Mouse (Mus musculus) cortical plate, adult 2 months (tissue): ENCODE results near the gene Zmynd8. TPM values are rescaled to one million over a fixed set of nuclear protein-coding genes. Genes with fewer than 3 reads are reported as not detected.

Source experiments
- H3K27ac ChIP-seq: fragments of 200-500 bp; 2 replicates; pipeline ENCODE4 v1.5.1; 2012; ENCODE audit warnings: low read length, control low read depth, inconsistent platforms; ENCODE audit not compliant: insufficient read depth
- H3K4me1 ChIP-seq: fragments of 200-500 bp; 2 replicates; pipeline ENCODE4 v1.6.1; 2011; ENCODE audit warnings: low read length; ENCODE audit not compliant: control insufficient read depth, insufficient read depth
- H3K4me3 ChIP-seq: fragments of 200-500 bp; 2 replicates; pipeline ENCODE4 v1.5.1; 2011; ENCODE audit warnings: mild to moderate bottlenecking, low read length, control low read depth; ENCODE audit not compliant: insufficient read depth
- CTCF ChIP-seq: fragments of 200-500 bp; IDR thresholded peaks from 2 replicates; pipeline ENCODE4 v1.5.1; 2011; ENCODE audit warnings: mild to moderate bottlenecking, control low read depth, low read length; ENCODE audit not compliant: insufficient read depth; ENCODE audit errors: extremely low read depth
- POLR2A ChIP-seq: fragments of 200-500 bp; IDR thresholded peaks from 2 replicates; pipeline ENCODE4 v1.6.1; 2011; ENCODE audit warnings: mild to moderate bottlenecking, low read length, control low read depth; ENCODE audit not compliant: insufficient read depth; ENCODE audit errors: extremely low read depth
- polyA plus RNA-seq: library from polyadenylated mRNA; depleted of rRNA; stranded (reverse); fragments of >200 nt; gene quantifications from 2 replicates; pipeline ENCODE4 v1.2.3, GENCODE M21; 2012

Gene Zmynd8
- polyA plus RNA-seq, 1 experiment = 90.5 TPM

DNA sequence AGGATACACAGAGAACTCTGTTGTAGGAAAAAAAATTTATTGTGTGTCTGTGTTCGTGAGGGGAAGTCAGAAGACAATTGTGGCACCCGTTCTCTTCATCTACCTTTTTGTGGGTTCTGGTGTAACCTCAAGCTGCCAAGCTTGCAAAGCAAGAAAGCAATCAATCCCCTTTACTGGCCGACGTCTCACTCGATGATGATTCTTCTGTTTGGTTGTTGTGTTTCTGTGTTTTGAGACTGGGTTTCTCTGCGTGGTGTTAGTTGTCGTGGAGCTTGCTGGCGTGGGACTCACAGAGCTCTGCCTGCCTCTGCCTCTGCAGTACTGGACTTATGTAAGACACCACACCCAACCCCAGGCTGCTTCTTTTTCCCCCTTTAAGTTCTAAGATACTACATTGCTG lies 24.9 kb upstream of the Zmynd8 start:
- TF ChIP-seq POLR2A (no peak), CTCF (no peak)
- H3K4me1 ChIP-seq = no peaks in the 10 kb centered on the region
- H3K27ac ChIP-seq = no peak overlapping the region
- H3K4me3 ChIP-seq = no peak overlapping the region

DNA sequence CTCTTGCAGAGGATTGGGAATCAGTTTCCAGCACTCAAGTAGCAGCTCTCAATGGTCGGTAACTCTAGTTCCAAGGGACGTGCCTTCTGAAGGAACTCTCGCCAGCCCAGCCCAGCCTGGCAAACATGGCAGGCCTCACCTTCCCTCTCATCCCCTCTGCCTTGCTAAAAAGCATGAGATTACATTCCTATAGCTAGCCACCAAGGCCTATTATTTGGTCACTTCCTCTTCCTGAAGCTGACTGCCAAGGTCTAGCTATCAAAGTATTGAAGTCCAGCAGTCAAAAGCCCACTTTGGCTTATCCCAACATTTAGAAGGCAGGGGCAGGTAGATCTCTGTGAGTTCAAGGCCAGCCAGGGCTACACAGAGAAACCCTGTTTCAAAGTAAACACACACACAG lies 24.2 kb upstream of the Zmynd8 start:
- TF ChIP-seq CTCF = no peak
- no peak for TF ChIP-seq POLR2A
- Histone ChIP-seq H3K27ac (no peak overlapping the region), H3K4me1 (no peaks in the 10 kb centered on the region), H3K4me3 (no peak overlapping the region)

DNA sequence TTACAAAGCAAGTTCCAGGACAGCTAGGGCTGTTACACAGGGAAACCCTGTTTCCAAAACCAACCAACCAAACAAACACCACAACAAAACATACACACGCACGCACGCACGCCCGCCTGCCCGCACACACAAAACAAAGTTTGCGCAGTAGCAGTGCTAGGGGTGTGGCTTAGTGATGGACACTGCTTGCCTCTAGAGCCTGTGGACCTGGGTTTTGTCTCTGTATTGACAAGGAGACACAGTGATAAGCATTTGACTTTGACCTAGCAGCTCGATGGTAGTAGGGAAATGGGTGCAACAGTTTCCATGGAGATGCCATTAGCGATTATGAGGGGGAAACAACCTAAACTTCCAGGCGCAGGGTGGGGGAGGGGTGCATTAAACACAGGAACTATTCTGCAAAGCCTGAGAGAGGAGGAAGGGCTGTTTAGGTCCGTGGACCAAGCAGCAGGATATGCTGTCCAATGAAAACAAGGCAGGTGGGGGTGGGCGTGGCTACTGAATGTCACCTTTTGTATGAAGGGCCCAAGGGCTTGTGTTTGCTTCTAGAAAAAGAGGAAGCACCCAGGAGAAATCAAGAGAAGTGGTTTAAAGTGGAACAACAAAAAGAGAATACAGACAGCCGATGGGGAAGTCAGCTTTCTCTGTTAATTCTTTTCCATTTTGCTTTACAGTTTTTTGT lies 23.4 kb upstream of the Zmynd8 start:
- Histone ChIP-seq H3K4me3 (no peak overlapping the region), H3K4me1 (no peaks in the 10 kb centered on the region), H3K27ac (no peak overlapping the region)
- no peak for TF ChIP-seq POLR2A
- TF ChIP-seq CTCF = no peak

DNA sequence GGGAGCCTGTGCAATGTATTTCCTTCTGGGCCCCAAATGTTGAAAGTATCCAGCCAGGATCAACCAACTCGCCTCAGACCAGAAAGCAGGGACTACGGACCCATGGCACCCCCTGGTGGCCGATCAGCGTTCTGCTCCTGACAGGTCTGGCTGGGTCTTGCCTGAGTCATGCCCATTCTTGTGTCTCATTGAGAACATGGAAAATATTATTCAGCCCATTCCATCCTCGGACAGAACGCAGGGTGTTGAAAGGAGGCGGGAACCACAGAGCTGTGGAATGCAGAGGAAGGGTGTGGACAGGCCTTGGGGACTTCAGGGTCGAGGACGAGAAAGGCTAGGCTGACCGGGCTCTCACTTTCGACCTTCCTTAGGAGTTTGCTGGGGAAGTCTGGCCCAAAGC lies 15.5 kb upstream of the Zmynd8 start:
- no peak overlapping the region for H3K4me3 ChIP-seq
- TF ChIP-seq CTCF = peak; percentile 97
- TF ChIP-seq POLR2A = no peak
- H3K27ac ChIP-seq = no peak overlapping the region
- H3K4me1 ChIP-seq = no peaks in the 10 kb centered on the region

DNA sequence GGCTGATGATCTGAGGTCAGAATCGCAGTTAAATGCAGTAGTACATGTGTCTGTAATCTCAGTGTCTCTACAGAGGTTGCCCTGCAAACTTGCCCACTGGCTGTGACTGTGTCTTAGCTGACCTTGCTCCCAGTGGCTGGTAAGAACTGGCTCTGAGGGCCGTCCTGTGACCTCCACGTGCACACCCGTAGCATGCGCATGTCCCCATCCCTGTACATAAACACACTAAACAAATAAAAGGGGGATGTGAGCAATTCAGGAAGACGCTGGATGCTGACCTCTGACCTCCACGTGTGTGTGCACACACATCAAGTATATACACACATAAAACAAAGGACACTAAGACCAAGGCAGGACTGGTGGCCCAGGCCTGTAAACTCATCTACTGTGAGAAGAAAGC lies 14.3 kb upstream of the Zmynd8 start:
- no peak for TF ChIP-seq POLR2A
- no peak for TF ChIP-seq CTCF
- H3K4me3 ChIP-seq = no peak overlapping the region
- no peaks in the 10 kb centered on the region for H3K4me1 ChIP-seq

DNA sequence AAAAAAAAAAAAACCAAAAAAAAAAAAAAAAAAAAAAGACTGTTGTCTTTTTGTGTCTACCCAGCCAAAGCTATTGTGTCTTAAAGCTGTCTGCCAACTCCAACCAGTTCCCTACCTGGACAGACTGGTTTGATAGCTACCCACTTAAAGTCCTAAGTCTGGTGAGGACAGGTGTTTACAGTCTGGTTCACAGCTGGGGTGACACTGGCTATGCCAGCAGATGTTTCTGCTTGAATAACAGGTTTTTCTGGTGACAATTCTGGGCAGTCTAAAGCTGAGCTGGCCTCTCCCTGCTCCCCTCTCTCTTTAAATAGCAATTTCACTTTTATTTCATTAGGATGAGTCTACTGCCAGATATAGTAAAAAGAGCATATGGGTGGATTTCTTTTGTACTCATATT lies 10.9 kb upstream of the Zmynd8 start:
- no peak overlapping the region for H3K27ac ChIP-seq
- TF ChIP-seq CTCF (no peak), POLR2A (no peak)
- no peak overlapping the region for H3K4me3 ChIP-seq
- peaks cover 8% of the 10 kb centered on the region for H3K4me1 ChIP-seq

More for the DNA sequence above, 14.3 kb upstream of the Zmynd8 start:
- H3K27ac ChIP-seq = no peak overlapping the region

DNA sequence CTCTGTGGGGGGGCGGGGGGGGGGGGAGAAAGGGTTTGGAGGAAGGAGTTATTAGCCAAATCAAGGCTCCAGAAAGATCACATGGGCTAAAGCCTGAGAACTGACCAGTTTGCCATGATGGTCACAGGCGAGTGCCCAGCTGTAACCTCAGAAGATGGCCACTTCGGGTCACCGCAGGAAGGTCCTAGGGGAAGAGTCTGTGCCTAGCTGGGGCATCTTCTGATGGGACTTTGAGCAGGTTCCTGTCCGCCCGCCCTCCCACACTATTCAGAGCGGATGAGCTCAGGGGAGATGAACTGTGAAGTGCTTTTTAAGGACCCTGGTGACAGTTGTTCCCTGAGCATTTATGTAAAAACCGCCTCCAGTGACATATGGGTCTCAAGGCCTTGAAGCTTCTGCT lies 8.4 kb upstream of the Zmynd8 start:
- H3K27ac ChIP-seq = no peak overlapping the region
- TF ChIP-seq POLR2A (no peak), CTCF (no peak)
- H3K4me1 ChIP-seq = peaks cover 8% of the 10 kb centered on the region
- no peak overlapping the region for H3K4me3 ChIP-seq

DNA sequence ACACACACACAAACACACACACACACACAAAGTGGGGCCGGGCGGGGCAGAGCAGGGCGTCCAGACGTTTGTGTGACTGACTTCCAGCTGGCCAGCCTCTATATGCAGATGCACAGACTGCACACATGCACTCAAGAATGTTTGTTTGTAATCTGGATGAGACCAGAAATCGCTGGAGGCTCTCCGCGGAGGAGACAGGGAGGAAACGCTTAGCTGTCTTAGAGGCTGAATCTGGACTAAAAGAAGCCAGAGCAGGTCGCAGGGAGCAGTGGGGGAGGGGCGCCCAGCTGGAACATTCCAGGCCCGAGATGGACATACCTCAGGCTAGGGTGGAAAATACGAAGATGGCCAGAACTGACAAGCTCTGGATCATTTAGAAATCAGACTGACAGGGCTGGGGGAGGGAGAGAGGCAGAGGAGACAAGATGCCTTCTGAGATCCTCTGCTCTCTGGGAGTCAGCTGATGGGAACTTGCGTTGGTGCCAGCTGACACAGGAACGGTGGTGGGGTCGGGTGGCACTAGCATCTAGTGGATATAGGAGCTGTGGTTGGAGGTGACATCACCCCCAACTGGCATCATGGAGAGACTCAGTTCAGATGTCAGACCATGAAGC lies 7.6 kb upstream of the Zmynd8 start:
- H3K27ac ChIP-seq = no peak overlapping the region

DNA sequence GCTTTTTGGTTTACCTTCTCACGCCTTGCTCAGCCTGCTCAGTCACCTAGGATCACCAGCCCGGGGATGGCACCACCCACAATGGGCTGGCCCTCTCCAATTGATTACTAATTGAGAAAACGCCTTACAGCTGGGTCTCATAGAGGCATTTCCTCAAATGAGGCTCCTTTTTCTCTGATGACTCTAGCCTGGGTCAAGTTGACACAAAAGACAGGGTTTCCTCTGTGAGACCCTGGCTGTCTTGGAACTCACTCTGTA lies 2.2 kb upstream of the Zmynd8 start:
- H3K27ac ChIP-seq = no peak overlapping the region
- TF ChIP-seq POLR2A (no peak), CTCF (no peak)
- H3K4me1 ChIP-seq = peaks cover 2% of the 10 kb centered on the region
- no peak overlapping the region for H3K4me3 ChIP-seq

More for the DNA sequence above, 7.6 kb upstream of the Zmynd8 start:
- TF ChIP-seq CTCF (no peak), POLR2A (no peak)
- Histone ChIP-seq H3K4me3 (no peak overlapping the region), H3K4me1 (peaks cover 8% of the 10 kb centered on the region)

DNA sequence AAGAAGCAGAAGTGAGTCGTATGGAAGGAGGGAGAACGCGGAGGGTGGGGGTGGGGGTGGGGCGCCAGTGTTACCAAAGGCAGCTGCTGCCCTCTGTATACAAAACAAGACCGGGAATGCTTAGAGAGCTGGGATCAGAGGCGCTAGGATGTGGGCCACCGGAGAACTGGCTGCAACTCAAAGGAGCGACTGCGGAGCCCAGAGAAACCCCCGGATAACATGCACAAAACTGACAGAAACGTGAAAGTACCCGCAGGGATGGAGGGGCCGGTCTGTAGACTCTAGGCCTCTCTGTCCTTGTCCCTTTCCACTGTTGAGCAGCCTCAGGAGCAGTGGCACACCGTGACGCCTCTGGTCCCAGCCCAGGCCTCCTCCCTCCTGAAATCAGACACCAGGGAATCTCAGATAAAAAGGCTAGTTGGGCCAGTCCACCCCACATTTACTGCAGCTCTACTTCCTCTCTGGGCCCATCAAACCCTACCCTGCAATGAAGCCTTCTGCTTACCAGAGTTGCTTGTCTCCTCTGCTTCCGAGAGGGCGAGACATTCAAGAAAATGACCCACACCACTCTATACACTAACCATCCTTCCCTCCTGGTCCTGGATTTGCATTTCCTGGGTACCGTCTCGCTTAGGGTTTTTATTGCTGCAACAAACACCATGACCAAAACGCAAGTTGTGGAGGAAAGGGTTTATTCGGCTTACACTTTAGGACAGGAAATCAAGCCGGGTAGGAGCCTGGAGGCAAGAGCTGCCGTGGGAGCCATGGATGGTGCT lies 1.7 kb upstream of the Zmynd8 start:
- Histone ChIP-seq H3K4me1 (peaks cover 2% of the 10 kb centered on the region; the same call in 1 of the 2 replicates), H3K27ac (no peak overlapping the region), H3K4me3 (no peak overlapping the region)
- TF ChIP-seq CTCF = no peak
- TF ChIP-seq POLR2A = no peak
